In the genomic region with DNA sequence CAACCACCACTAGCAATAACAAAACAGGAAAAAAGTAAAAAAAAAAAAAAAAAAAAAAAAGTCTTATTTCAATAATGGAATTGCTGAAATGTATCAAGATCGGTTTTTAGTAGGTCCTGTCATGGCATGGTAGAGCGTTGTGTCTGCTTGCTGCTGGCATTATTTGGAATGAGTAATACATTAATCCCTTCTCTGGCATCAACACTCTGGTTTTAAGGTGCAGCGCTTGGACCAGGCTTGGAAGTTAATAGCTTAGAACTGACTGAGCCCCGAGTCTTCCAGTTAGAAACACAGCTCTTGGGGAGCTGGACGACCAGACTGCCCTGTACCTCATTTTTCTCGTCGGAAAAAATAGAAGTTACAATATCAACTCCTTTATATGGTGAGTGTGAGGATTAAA, we compare ENCODE assay signal across 26 mouse cellular contexts. TPM values are rescaled to one million over a fixed set of nuclear protein-coding genes. Genes with fewer than 3 reads are reported as not detected.
DNase-seq lines count a peak whose midpoint lies in the region; ATAC-seq and TF ChIP-seq lines count a peak whose summit lies in the region.
"Had no signal": no experiment of that assay in that cellular context is flagged by ENCODE, and none has a peak within 500 bp of the region (broad histone marks: within the 10 kb centered on the region; RNA-seq: fewer than 3 reads in every experiment).

No protein-coding gene starts in this region.

- TF ChIP-seq EP300 in CH12.LX (IDR thresholded peaks at IDR 0.05; ENCODE audit: low read length), result no peak

- H3K4me2 ChIP-seq in kidney, embryonic 15.5 days, result no peak overlapping the region
- no peak overlapping the region for H3K4me2 ChIP-seq in CH12.LX (ENCODE audit: insufficient read depth, low read depth, poor library complexity, severe bottlenecking)
- no peak overlapping the region for H3K4me2 ChIP-seq in liver, embryonic 11.5 days
- H3K4me2 ChIP-seq: embryonic facial prominence, embryonic 13.5 days; embryonic facial prominence, embryonic 15.5 days; forebrain, embryonic 13.5 days; forebrain, embryonic 15.5 days had no signal

- peak; percentile 64 for DNase-seq in kidney, adult 2 months
- DNase-seq in CH12.LX (ENCODE audit: extremely low read depth), result no peak
- peak; percentile 62 for DNase-seq in Patski (ENCODE audit: low read depth, low spot score)
- peak; percentile 59 for DNase-seq in gonadal fat pad, adult 2 months (ENCODE audit: low read depth)
- no peak for DNase-seq in liver, embryonic 11.5 days (ENCODE audit: low spot score)
- no peak for DNase-seq in thymus, adult 18-20 months
- DNase-seq: adrenal gland, adult 2 months; adrenal gland, postnatal 10 days; adrenal gland, postnatal 25 days; cerebellum, adult 11 months; cerebellum, adult 18-20 months; cerebellum, adult 8-10 months; cerebellum, adult 9-11 months; cerebellum, postnatal 14 days; cerebellum, postnatal 36 days; embryo, embryonic 11 days had no signal

- no peaks in the 10 kb centered on the region for H3K27me3 ChIP-seq in kidney, adult 2 months (replicated peaks; ENCODE audit: control insufficient read depth, insufficient read depth, low read length)
- H3K27me3 ChIP-seq in kidney, embryonic 15.5 days, result no peaks in the 10 kb centered on the region
- H3K27me3 ChIP-seq in CH12.LX (replicated peaks) (no peaks in the 10 kb centered on the region), Patski (no peaks in the 10 kb centered on the region)
- H3K27me3 ChIP-seq in liver, embryonic 11.5 days (replicated peaks; ENCODE audit: control insufficient read depth, insufficient read depth, low read length), result no peaks in the 10 kb centered on the region
- H3K27me3 ChIP-seq: embryonic facial prominence, embryonic 13.5 days; embryonic facial prominence, embryonic 15.5 days; forebrain, embryonic 13.5 days; forebrain, embryonic 15.5 days had no signal

- POLR2A ChIA-PET in Patski (lab: Charles Lee), result interaction anchor here (0.9 kb wide), 1 partner anchor 148 kb away, joined by 3 read pairs; a partner anchor contains a TSS

- H3K9me3 ChIP-seq in kidney, embryonic 15.5 days (replicated peaks), result no peaks in the 10 kb centered on the region
- H3K9me3 ChIP-seq in CH12.LX (replicated peaks; ENCODE audit: low read length), result peaks cover 3% of the 10 kb centered on the region
- no peaks in the 10 kb centered on the region for H3K9me3 ChIP-seq in liver, embryonic 11.5 days (ENCODE audit: control insufficient read depth, low read length)
- H3K9me3 ChIP-seq: embryonic facial prominence, embryonic 13.5 days; embryonic facial prominence, embryonic 15.5 days; forebrain, embryonic 15.5 days; G1E had no signal

- no peaks in the 10 kb centered on the region for H3K79me2 ChIP-seq in CH12.LX (replicated peaks; ENCODE audit: control insufficient read depth, extremely low read depth, insufficient read depth, poor library complexity, severe bottlenecking)

- in situ Hi-C loops in CH12.LX (cut with MboI; ENCODE audit: low pct_ligation_motif_present, low pct_unique_long_range_greater_than_20kb, low sequenced_read_pairs), result no loop called here
- in situ Hi-C loops in Patski (cut with MboI; ENCODE audit: low pct_unique_long_range_greater_than_20kb), result no loop called here

- H3K27ac ChIP-seq in kidney, adult 2 months (ENCODE audit: insufficient read depth, low read depth, low read length), result no peak overlapping the region
- H3K27ac ChIP-seq in kidney, embryonic 15.5 days, result no peak overlapping the region
- no peak overlapping the region for H3K27ac ChIP-seq in CH12.LX (ENCODE audit: insufficient read depth, low read depth)
- H3K27ac ChIP-seq in liver, embryonic 11.5 days (ENCODE audit: low read depth, low read length), result no peak overlapping the region
- H3K27ac ChIP-seq: embryonic facial prominence, embryonic 13.5 days; embryonic facial prominence, embryonic 15.5 days; forebrain, embryonic 13.5 days; forebrain, embryonic 15.5 days had no signal

- TF ChIP-seq POLR2A in kidney, adult 2 months (IDR thresholded peaks at IDR 0.05; ENCODE audit: low read depth, low read length), result no peak
- TF ChIP-seq POLR2A in CH12.LX (IDR thresholded peaks at IDR 0.05; ENCODE audit: low read depth, low read length), result no peak

- WGBS in kidney, adult 2 months, result 62% methylated on average over 7 of the region's 7 CpGs
- 93% methylated on average over 7 of the region's 7 CpGs for WGBS in kidney, embryonic 15.5 days
- WGBS in liver, embryonic 11.5 days, result 88% methylated on average over 7 of the region's 7 CpGs

- no peak overlapping the region for H3K4me3 ChIP-seq in kidney, adult 2 months (ENCODE audit: insufficient read depth, low read depth, low read length)
- H3K4me3 ChIP-seq in kidney, embryonic 15.5 days (replicated peaks), result no peak overlapping the region
- H3K4me3 ChIP-seq in CH12.LX (replicated peaks in 1 of 3; ENCODE audit: low read depth in 2 of 3, low read length in 2 of 3, poor library complexity in 1 of 3), result no peak overlapping the region
- H3K4me3 ChIP-seq in liver, embryonic 11.5 days (ENCODE audit: low read depth, low read length), result no peak overlapping the region
- H3K4me3 ChIP-seq: embryonic facial prominence, embryonic 13.5 days; embryonic facial prominence, embryonic 15.5 days; erythroblast, embryonic 14.5 days; forebrain, embryonic 13.5 days; forebrain, embryonic 15.5 days had no signal

- no peak overlapping the region for H3K9ac ChIP-seq in kidney, embryonic 15.5 days
- H3K9ac ChIP-seq in CH12.LX (ENCODE audit: insufficient read depth, low read depth), result no peak overlapping the region
- no peak overlapping the region for H3K9ac ChIP-seq in liver, embryonic 11.5 days (ENCODE audit: low read depth, low read length)
- H3K9ac ChIP-seq: embryonic facial prominence, embryonic 13.5 days; embryonic facial prominence, embryonic 15.5 days; forebrain, embryonic 13.5 days; forebrain, embryonic 15.5 days had no signal

- H3K4me1 ChIP-seq in kidney, adult 2 months (ENCODE audit: control insufficient read depth, insufficient read depth, low read length), result peaks cover 7% of the 10 kb centered on the region; the same call in 1 of the 2 replicates
- 0 out of 2 replicates have a peak, but pooled peaks cover 2% of the 10 kb centered on the region for H3K4me1 ChIP-seq in kidney, embryonic 15.5 days
- peaks cover 5 to 11% of the 10 kb centered on the region in 2 experiments for H3K4me1 ChIP-seq in CH12.LX (ENCODE audit: control insufficient read depth in 1 of 2, insufficient read depth in 2 of 2)
- H3K4me1 ChIP-seq in liver, embryonic 11.5 days (replicated peaks; ENCODE audit: control insufficient read depth, insufficient read depth, low read length), result no peaks in the 10 kb centered on the region; the same call in 1 of the 2 replicates
- H3K4me1 ChIP-seq: forebrain, embryonic 13.5 days; forebrain, embryonic 15.5 days had no signal

- dilution Hi-C loops in CH12.LX (cut with MboI; ENCODE audit: extremely low pct_ligation_motif_present, extremely low pct_unique_long_range_greater_than_20kb, low sequenced_read_pairs), result no loop called here

- no peaks in the 10 kb centered on the region for H3K36me3 ChIP-seq in kidney, adult 2 months (ENCODE audit: control insufficient read depth, insufficient read depth, low read length)
- no peaks in the 10 kb centered on the region for H3K36me3 ChIP-seq in kidney, embryonic 15.5 days
- H3K36me3 ChIP-seq in CH12.LX (replicated peaks in 1 of 2; ENCODE audit: control insufficient read depth in 1 of 2, insufficient read depth in 1 of 2, low read length in 1 of 2), result no peaks in the 10 kb centered on the region
- H3K36me3 ChIP-seq in liver, embryonic 11.5 days (ENCODE audit: control insufficient read depth, insufficient read depth, low read length), result no peaks in the 10 kb centered on the region
- H3K36me3 ChIP-seq: embryonic facial prominence, embryonic 13.5 days; embryonic facial prominence, embryonic 15.5 days; forebrain, embryonic 15.5 days; G1E had no signal

- ATAC-seq in kidney, embryonic 15.5 days (replicated peaks; ENCODE audit: low FRiP score), result no peak
- ATAC-seq in Patski, result peak; percentile 51
- ATAC-seq in megakaryocyte progenitor cell, adult 5-6 weeks (replicated peaks; ENCODE audit: poor library complexity), result no peak
- no peak for ATAC-seq in liver, embryonic 11.5 days (replicated peaks; ENCODE audit: low FRiP score)
- ATAC-seq: forebrain, embryonic 13.5 days; forebrain, embryonic 15.5 days had no signal

- TF ChIP-seq CTCF in kidney, adult 2 months (conservative IDR thresholded peaks at IDR 0.05; ENCODE audit: insufficient read depth, insufficient read length, low read depth, low read length), result no peak
- TF ChIP-seq CTCF in CH12.LX (conservative IDR thresholded peaks at IDR 0.05 in 1 of 2, IDR thresholded peaks at IDR 0.05 in 1 of 2; ENCODE audit: low read depth in 2 of 2, low read length in 2 of 2), result no peak
- no peak for TF ChIP-seq CTCF in Patski (IDR thresholded peaks at IDR 0.05)

- CTCF ChIA-PET in Patski (lab: Charles Lee), result interaction anchor here (1.0 to 1.7 kb wide), 3 partner anchors 9 to 23 kb away, joined by 3 to 9 read pairs (median 4); no protein-coding TSS in a partner anchor

- TF ChIP-seq RAD21 in CH12.LX (IDR thresholded peaks at IDR 0.05; ENCODE audit: low read depth, low read length), result no peak

TF ChIP-seq in CH12.LX, 34 proteins besides CTCF, POLR2A, EP300 and RAD21:
- TF ChIP-seq BHLHE40 (IDR thresholded peaks at IDR 0.05; ENCODE audit: low read depth, low read length), result no peak
- TF ChIP-seq ZNF384 (IDR thresholded peaks at IDR 0.05; ENCODE audit: low read depth, low read length), result peak; percentile 73
- TF ChIP-seq NRF1 (IDR thresholded peaks at IDR 0.05; ENCODE audit: low read depth, low read length), result no peak
- TF ChIP-seq KAT2A (IDR thresholded peaks at IDR 0.05; ENCODE audit: insufficient replicate concordance, low read length), result no peak

RNA-seq across cellular contexts. Expression of a gene that starts 32.0 kb away (rescaled TPM):
- polyA plus RNA-seq in kidney, adult 2 months (2012; rRNA removed), result 3.8 TPM in 1 of 2 replicates, not detected in the other
- polyA plus RNA-seq in kidney, embryonic 15.5 days (2015; fragmentation: Nextera tagmentation; extraction: Ambion mirVana), result 2.2 and 6.7 TPM in 2 replicates
- total RNA-seq in CH12.LX (2012; rRNA removed) (not detected in 2 replicates), CH12.LX (2014; rRNA removed) (not detected in 2 replicates)
- polyA plus RNA-seq in CH12.LX (2012; ENCODE audit: insufficient read length, low read depth) (not detected in 2 replicates), Patski (2021) (0.08 TPM)
- 0.15 TPM in 1 of 2 replicates, not detected in the other for polyA plus RNA-seq in gonadal fat pad, adult 2 months (2012; rRNA removed)
- total RNA-seq in megakaryocyte progenitor cell, adult 5-6 weeks (2015), result not detected in 2 replicates
- total RNA-seq in megakaryocyte progenitor cell, adult 5-6 weeks (2017), result not detected in 2 replicates
- polyA plus RNA-seq in liver, embryonic 11.5 days (2014; fragmentation: Nextera tagmentation; extraction: Ambion mirVana), result 0.70 TPM in 1 of 2 replicates, not detected in the other
- total RNA-seq: adrenal gland, postnatal 25 days; common myeloid progenitor, adult 5-6 weeks had no signal
- polyA plus RNA-seq: adrenal gland, adult 2 months; erythroblast, embryonic 14.5 days; forebrain, embryonic 11.5 days; forebrain, embryonic 13.5 days; forebrain, embryonic 15.5 days; G1E had no signal

Comparison
In these comparisons a context has a peak if more than half of its experiments do, and no peak if none do; other contexts are left out.
1. DNase-seq: peak in kidney, adult 2 months (single experiment), Patski (single experiment) and gonadal fat pad, adult 2 months (single experiment); none in CH12.LX (single experiment), liver, embryonic 11.5 days (single experiment) and thymus, adult 18-20 months (0 of 2).